27 mouse cellular contexts compared by ENCODE assay signal in the genomic region with DNA sequence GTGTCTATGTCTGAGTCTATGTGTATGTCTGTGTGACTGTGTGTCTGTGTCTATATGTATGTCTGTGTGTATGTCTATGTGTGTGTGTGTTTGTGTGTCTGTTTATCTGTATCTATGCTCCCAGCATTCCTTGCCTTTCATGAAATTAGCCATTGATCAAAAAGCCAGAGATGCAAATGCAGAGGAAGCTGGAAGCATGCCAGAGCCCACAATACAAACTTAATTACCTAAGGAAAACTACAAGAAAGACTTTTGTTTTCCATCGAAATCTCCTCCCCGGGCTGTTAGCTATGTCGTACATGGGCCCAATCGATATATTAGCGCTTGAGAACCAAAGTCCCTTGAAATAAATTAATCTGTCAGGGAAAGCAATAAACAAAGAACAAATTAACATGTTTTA.
DNase-seq lines count a peak whose midpoint lies in the region; ATAC-seq and TF ChIP-seq lines count a peak whose summit lies in the region.
"Had no signal": no experiment of that assay in that cellular context is flagged by ENCODE, and none has a peak within 500 bp of the region (broad histone marks: within the 10 kb centered on the region; RNA-seq: fewer than 3 reads in every experiment).

No protein-coding gene starts in this region.

- H3K4me1 ChIP-seq in hindbrain, postnatal 0 days (ENCODE audit: insufficient read depth, low read length) = peaks cover 5% of the 10 kb centered on the region; the same call in 1 of the 2 replicates
- peaks cover 14% of the 10 kb centered on the region; the same call in 1 of the 2 replicates for H3K4me1 ChIP-seq in hindbrain, embryonic 14.5 days (replicated peaks; ENCODE audit: control insufficient read depth, insufficient read depth, low read length)
- peaks cover 12% of the 10 kb centered on the region for H3K4me1 ChIP-seq in midbrain, embryonic 15.5 days
- peaks cover 8% of the 10 kb centered on the region for H3K4me1 ChIP-seq in midbrain, embryonic 10.5 days
- H3K4me1 ChIP-seq: intestine, embryonic 15.5 days had no signal

- no peaks in the 10 kb centered on the region for H3K9me3 ChIP-seq in hindbrain, postnatal 0 days (ENCODE audit: low read length)
- H3K9me3 ChIP-seq in hindbrain, embryonic 14.5 days (ENCODE audit: control insufficient read depth, low read length) = no peaks in the 10 kb centered on the region
- no peaks in the 10 kb centered on the region for H3K9me3 ChIP-seq in midbrain, embryonic 15.5 days
- no peaks in the 10 kb centered on the region for H3K9me3 ChIP-seq in midbrain, embryonic 10.5 days (replicated peaks)
- H3K9me3 ChIP-seq: embryonic facial prominence, embryonic 12.5 days; embryonic facial prominence, embryonic 15.5 days; forebrain, embryonic 12.5 days; G1E; heart, embryonic 12.5 days; heart, embryonic 15.5 days; hindbrain, embryonic 15.5 days; intestine, embryonic 15.5 days had no signal

- ATAC-seq in hindbrain, postnatal 0 days = no peak
- ATAC-seq in hindbrain, embryonic 14.5 days (ENCODE audit: low FRiP score) = no peak
- no peak for ATAC-seq in midbrain, embryonic 15.5 days (replicated peaks)
- ATAC-seq: intestine, embryonic 15.5 days; Patski had no signal

- H3K4me3 ChIP-seq in hindbrain, postnatal 0 days (ENCODE audit: low read length) = no peak overlapping the region
- H3K4me3 ChIP-seq in hindbrain, embryonic 14.5 days (replicated peaks; ENCODE audit: low read length) = no peak overlapping the region
- no peak overlapping the region for H3K4me3 ChIP-seq in midbrain, embryonic 15.5 days
- H3K4me3 ChIP-seq in midbrain, embryonic 10.5 days = no peak overlapping the region
- H3K4me3 ChIP-seq: embryonic facial prominence, embryonic 12.5 days; embryonic facial prominence, embryonic 15.5 days; forebrain, embryonic 12.5 days; heart, embryonic 12.5 days; heart, embryonic 15.5 days; hindbrain, embryonic 15.5 days; intestine, embryonic 15.5 days had no signal

- no peak overlapping the region for H3K27ac ChIP-seq in hindbrain, postnatal 0 days
- H3K27ac ChIP-seq in hindbrain, embryonic 14.5 days = no peak overlapping the region; the same call in 1 of the 2 replicates
- peak overlapping the region; percentile 18; the same call in 1 of the 2 replicates for H3K27ac ChIP-seq in midbrain, embryonic 15.5 days
- H3K27ac ChIP-seq in midbrain, embryonic 10.5 days (replicated peaks) = no peak overlapping the region
- H3K27ac ChIP-seq: embryonic facial prominence, embryonic 12.5 days; embryonic facial prominence, embryonic 15.5 days; forebrain, embryonic 12.5 days; heart, embryonic 15.5 days; intestine, embryonic 15.5 days had no signal

- H3K36me3 ChIP-seq in hindbrain, postnatal 0 days (ENCODE audit: insufficient read depth, low read length) = no peaks in the 10 kb centered on the region
- H3K36me3 ChIP-seq in hindbrain, embryonic 14.5 days (replicated peaks; ENCODE audit: control insufficient read depth, insufficient read depth) = no peaks in the 10 kb centered on the region
- no peaks in the 10 kb centered on the region for H3K36me3 ChIP-seq in midbrain, embryonic 15.5 days (replicated peaks)
- H3K36me3 ChIP-seq in midbrain, embryonic 10.5 days = no peaks in the 10 kb centered on the region
- H3K36me3 ChIP-seq: embryonic facial prominence, embryonic 12.5 days; embryonic facial prominence, embryonic 15.5 days; forebrain, embryonic 12.5 days; G1E; heart, embryonic 12.5 days; heart, embryonic 15.5 days; hindbrain, embryonic 15.5 days; intestine, embryonic 15.5 days had no signal

- no peak for TF ChIP-seq CTCF in hindbrain, postnatal 0 days (IDR thresholded peaks at IDR 0.05; ENCODE audit: low read depth)

- no peak overlapping the region for H3K4me2 ChIP-seq in hindbrain, postnatal 0 days (ENCODE audit: low read depth, low read length)
- H3K4me2 ChIP-seq in hindbrain, embryonic 14.5 days (replicated peaks) = no peak overlapping the region
- H3K4me2 ChIP-seq in midbrain, embryonic 15.5 days = no peak overlapping the region
- H3K4me2 ChIP-seq: embryonic facial prominence, embryonic 12.5 days; embryonic facial prominence, embryonic 15.5 days; forebrain, embryonic 12.5 days; heart, embryonic 12.5 days; heart, embryonic 15.5 days; hindbrain, embryonic 15.5 days; intestine, embryonic 15.5 days had no signal

- no peak overlapping the region for H3K9ac ChIP-seq in hindbrain, postnatal 0 days (replicated peaks; ENCODE audit: low read length)
- H3K9ac ChIP-seq in hindbrain, embryonic 14.5 days = no peak overlapping the region
- H3K9ac ChIP-seq in midbrain, embryonic 15.5 days = no peak overlapping the region
- H3K9ac ChIP-seq: embryonic facial prominence, embryonic 12.5 days; embryonic facial prominence, embryonic 15.5 days; forebrain, embryonic 12.5 days; heart, embryonic 12.5 days; heart, embryonic 15.5 days; hindbrain, embryonic 15.5 days; intestine, embryonic 15.5 days had no signal

- peak; percentile 16 for DNase-seq in heart, adult 11 months
- no peak for DNase-seq in heart, postnatal 4 days
- peak; percentile 28 for DNase-seq in hindbrain, postnatal 0 days (ENCODE audit: low spot score)
- DNase-seq in hindbrain, embryonic 14.5 days (ENCODE audit: low spot score) = no peak
- DNase-seq in midbrain, embryonic 10.5 days (ENCODE audit: low spot score) = no peak
- DNase-seq in spleen, postnatal 36 days (ENCODE audit: low spot score in 2 of 2) = no peak
- DNase-seq: adrenal gland, postnatal 10 days; adrenal gland, postnatal 36 days; B cell, adult 2 months; cerebellum, adult 11 months; cerebellum, adult 2 months; cerebellum, adult 9-11 months; cerebellum, postnatal 25 days; gastrocnemius, postnatal 10 days; gastrocnemius, postnatal 36 days; heart, postnatal 10 days had no signal

- no peaks in the 10 kb centered on the region for H3K27me3 ChIP-seq in hindbrain, postnatal 0 days (ENCODE audit: insufficient read depth, low read length)
- no peaks in the 10 kb centered on the region for H3K27me3 ChIP-seq in hindbrain, embryonic 14.5 days (ENCODE audit: control insufficient read depth, insufficient read depth, low read length)
- H3K27me3 ChIP-seq in midbrain, embryonic 15.5 days (replicated peaks) = no peaks in the 10 kb centered on the region
- H3K27me3 ChIP-seq in midbrain, embryonic 10.5 days (ENCODE audit: low read depth, poor library complexity, severe bottlenecking) = no peaks in the 10 kb centered on the region
- H3K27me3 ChIP-seq: CH12.LX; embryonic facial prominence, embryonic 12.5 days; embryonic facial prominence, embryonic 15.5 days; forebrain, embryonic 12.5 days; heart, embryonic 12.5 days; heart, embryonic 15.5 days; hindbrain, embryonic 15.5 days; intestine, embryonic 15.5 days; Patski had no signal

- 25% methylated on average over 5 of the region's 5 CpGs for WGBS in hindbrain, postnatal 0 days
- 59% methylated on average over 5 of the region's 5 CpGs for WGBS in hindbrain, embryonic 14.5 days
- 50% methylated on average over 5 of the region's 5 CpGs for WGBS in midbrain, embryonic 15.5 days
- WGBS in midbrain, embryonic 10.5 days = 96% methylated on average over 5 of the region's 5 CpGs

Comparison
In these comparisons a context has a peak if more than half of its experiments do, and no peak if none do; other contexts are left out.
1. DNase-seq: peak in heart, adult 11 months (single experiment) and hindbrain, postnatal 0 days (single experiment); none in heart, postnatal 4 days (single experiment), hindbrain, embryonic 14.5 days (single experiment), midbrain, embryonic 10.5 days (single experiment) and spleen, postnatal 36 days (0 of 2).